Comparison of ENCODE assay signal across 8 mouse cellular contexts in genomic region chr7:17055287-17055946, GRCm38 (mm10). TPM values are rescaled to one million over a fixed set of nuclear protein-coding genes. Genes with fewer than 3 reads are reported as not detected.
A peak's percentile ranks its signal among the peaks of the same experiment; 100 is the strongest.
DNase-seq lines count a peak whose midpoint lies in the region; ATAC-seq lines count a peak whose summit lies in the region.

No protein-coding gene starts in this region.

- no peaks in the 10 kb centered on the region for H3K27me3 ChIP-seq in lung, embryonic 15.5 days
- no peaks in the 10 kb centered on the region for H3K27me3 ChIP-seq in forebrain, embryonic 12.5 days
- no peaks in the 10 kb centered on the region for H3K27me3 ChIP-seq in intestine, embryonic 16.5 days (replicated peaks; ENCODE audit: control insufficient read depth, insufficient read depth, low read length)
- no peaks in the 10 kb centered on the region for H3K27me3 ChIP-seq in neural tube, embryonic 14.5 days (ENCODE audit: control insufficient read depth, insufficient read depth, low read length)

- no peak for ATAC-seq in lung, embryonic 15.5 days (ENCODE audit: borderline replicate concordance, extremely low read depth, low FRiP score, low TSS enrichment)
- no peak for ATAC-seq in forebrain, embryonic 12.5 days (ENCODE audit: low FRiP score)
- ATAC-seq in intestine, embryonic 16.5 days, result no peak
- peak; percentile 9; the same call in 1 of the 2 replicates for ATAC-seq in neural tube, embryonic 14.5 days (ENCODE audit: low read depth)

- H3K4me3 ChIP-seq in lung, embryonic 15.5 days, result peak overlapping the region; percentile 43
- H3K4me3 ChIP-seq in forebrain, embryonic 12.5 days (replicated peaks), result peak overlapping the region; percentile 49
- peak overlapping the region; percentile 60 for H3K4me3 ChIP-seq in intestine, embryonic 16.5 days (ENCODE audit: low read length)
- peak overlapping the region; percentile 42 for H3K4me3 ChIP-seq in neural tube, embryonic 14.5 days (ENCODE audit: low read depth, low read length)

- peak overlapping the region; percentile 57; the same call in 1 of the 2 replicates for H3K9ac ChIP-seq in lung, embryonic 15.5 days
- H3K9ac ChIP-seq in forebrain, embryonic 12.5 days, result no peak overlapping the region
- H3K9ac ChIP-seq in intestine, embryonic 16.5 days (ENCODE audit: low read depth, low read length), result peak overlapping the region; percentile 77; the same call in 1 of the 2 replicates
- H3K9ac ChIP-seq in neural tube, embryonic 14.5 days (replicated peaks; ENCODE audit: low read depth, low read length), result peak overlapping the region; percentile 59; the same call in 1 of the 2 replicates

- peaks cover 35% of the 10 kb centered on the region for H3K36me3 ChIP-seq in lung, embryonic 15.5 days
- peaks cover 6% of the 10 kb centered on the region; the same call in 1 of the 2 replicates for H3K36me3 ChIP-seq in forebrain, embryonic 12.5 days (replicated peaks)
- peaks cover 23% of the 10 kb centered on the region for H3K36me3 ChIP-seq in intestine, embryonic 16.5 days (ENCODE audit: control insufficient read depth, insufficient read depth, low read length)
- no peaks in the 10 kb centered on the region for H3K36me3 ChIP-seq in neural tube, embryonic 14.5 days (ENCODE audit: control insufficient read depth, insufficient read depth, low read length)

- H3K4me2 ChIP-seq in lung, embryonic 15.5 days, result peak overlapping the region; percentile 63
- peak overlapping the region; percentile 84 for H3K4me2 ChIP-seq in forebrain, embryonic 12.5 days
- H3K4me2 ChIP-seq in intestine, embryonic 16.5 days (ENCODE audit: low read depth, low read length), result peak overlapping the region; percentile 76
- peak overlapping the region; percentile 79; the same call in 1 of the 2 replicates for H3K4me2 ChIP-seq in neural tube, embryonic 14.5 days (ENCODE audit: low read depth, low read length)

- H3K4me1 ChIP-seq in lung, embryonic 15.5 days, result peaks cover 46% of the 10 kb centered on the region
- H3K4me1 ChIP-seq in forebrain, embryonic 12.5 days, result peaks cover 46% of the 10 kb centered on the region
- peaks cover 33% of the 10 kb centered on the region for H3K4me1 ChIP-seq in intestine, embryonic 16.5 days (ENCODE audit: control insufficient read depth, insufficient read depth, low read length)
- H3K4me1 ChIP-seq in neural tube, embryonic 14.5 days (ENCODE audit: control insufficient read depth, insufficient read depth, low read length), result peaks cover 23% of the 10 kb centered on the region; the same call in 1 of the 2 replicates

- H3K9me3 ChIP-seq in lung, embryonic 15.5 days, result no peaks in the 10 kb centered on the region
- H3K9me3 ChIP-seq in forebrain, embryonic 12.5 days, result no peaks in the 10 kb centered on the region
- H3K9me3 ChIP-seq in intestine, embryonic 16.5 days (ENCODE audit: control insufficient read depth, low read length), result no peaks in the 10 kb centered on the region
- no peaks in the 10 kb centered on the region for H3K9me3 ChIP-seq in neural tube, embryonic 14.5 days (ENCODE audit: control insufficient read depth, low read length)

- 91% methylated on average over 4 of the region's 4 CpGs for WGBS in lung, embryonic 15.5 days
- WGBS in forebrain, embryonic 12.5 days, result 88% methylated on average over 4 of the region's 4 CpGs
- 90% methylated on average over 4 of the region's 4 CpGs for WGBS in intestine, embryonic 16.5 days
- WGBS in neural tube, embryonic 14.5 days, result 88% methylated on average over 4 of the region's 4 CpGs

- 0 out of 2 replicates have a peak overlapping the region, but pooled peaks have one; percentile 100 for H3K27ac ChIP-seq in lung, embryonic 15.5 days
- 0 out of 2 replicates have a peak overlapping the region, but pooled peaks have one; percentile 81 for H3K27ac ChIP-seq in forebrain, embryonic 12.5 days
- H3K27ac ChIP-seq in intestine, embryonic 16.5 days (ENCODE audit: low read length), result peak overlapping the region; percentile 98
- no peak overlapping the region for H3K27ac ChIP-seq in neural tube, embryonic 14.5 days (ENCODE audit: low read depth, low read length)

- DNase-seq in lung, postnatal 25 days (ENCODE audit: low spot score), result no peak
- DNase-seq in gastrocnemius, adult 18-20 months (ENCODE audit: low spot score), result no peak
- DNase-seq in urinary bladder, postnatal 36 days (ENCODE audit: low spot score in 2 of 2), result no peak
- no peak for DNase-seq in kidney, postnatal 14 days

RNA-seq across cellular contexts. Expression of gene Hif3a, which starts 6.8 kb away (rescaled TPM):
- 37.6 and 41.5 TPM in 2 replicates for polyA plus RNA-seq in lung, embryonic 15.5 days (2015; fragmentation: Nextera tagmentation; extraction: Ambion mirVana)
- 8.7 and 9.9 TPM in 2 replicates for polyA plus RNA-seq in forebrain, embryonic 12.5 days (2016; fragmentation: Nextera tagmentation; extraction: Ambion mirVana)
- polyA plus RNA-seq in intestine, embryonic 16.5 days (2015; fragmentation: Nextera tagmentation; extraction: Ambion mirVana), result 72.7 and 87.8 TPM in 2 replicates
- polyA plus RNA-seq in neural tube, embryonic 14.5 days (2014; fragmentation: Nextera tagmentation; extraction: Ambion mirVana), result 2.7 and 4.4 TPM in 2 replicates
- 1 to 10 TPM in 1 of 2 experiments, under 1 TPM in 1; 0.64 to 1.6 TPM for total RNA-seq in gastrocnemius, adult 18-20 months (2021)

RNA-seq across cellular contexts. Expression of gene Psg16, which starts 18.4 kb away (rescaled TPM):
- 0.10 and 0.19 TPM in 2 replicates for polyA plus RNA-seq in lung, embryonic 15.5 days (2015; fragmentation: Nextera tagmentation; extraction: Ambion mirVana)
- 0.26 and 0.27 TPM in 2 replicates for polyA plus RNA-seq in forebrain, embryonic 12.5 days (2016; fragmentation: Nextera tagmentation; extraction: Ambion mirVana)
- polyA plus RNA-seq in intestine, embryonic 16.5 days (2015; fragmentation: Nextera tagmentation; extraction: Ambion mirVana), result 0.48 and 0.73 TPM in 2 replicates
- polyA plus RNA-seq in neural tube, embryonic 14.5 days (2014; fragmentation: Nextera tagmentation; extraction: Ambion mirVana), result 3.7 and 4.0 TPM in 2 replicates
- total RNA-seq in gastrocnemius, adult 18-20 months (2021), result under 1 TPM in 1 of 2 experiments, not detected in 1; 0.17 TPM

RNA-seq across cellular contexts. Expression of gene Ppp5c, which starts 27.7 kb away (rescaled TPM):
- polyA plus RNA-seq in lung, embryonic 15.5 days (2015; fragmentation: Nextera tagmentation; extraction: Ambion mirVana), result 107 and 110 TPM in 2 replicates
- polyA plus RNA-seq in forebrain, embryonic 12.5 days (2016; fragmentation: Nextera tagmentation; extraction: Ambion mirVana), result 107 and 112 TPM in 2 replicates
- polyA plus RNA-seq in intestine, embryonic 16.5 days (2015; fragmentation: Nextera tagmentation; extraction: Ambion mirVana), result 83.7 and 88.3 TPM in 2 replicates
- polyA plus RNA-seq in neural tube, embryonic 14.5 days (2014; fragmentation: Nextera tagmentation; extraction: Ambion mirVana), result 121 TPM in 2 replicates
- 10 to 100 TPM; 62.4 to 63.0 TPM for total RNA-seq in gastrocnemius, adult 18-20 months (2021)
